Mouse (Mus musculus): ENCODE results near the gene Nfia.

Nfia gene

GRCm38 (mm10) chr4:98142879-98143436 is 370.4 kb downstream of the Nfia start:
- DNase-seq (ENCODE audit: low read depth), result no peak

- no peak for DNase-seq (ENCODE audit: low read depth)
Measured at GRCm38 (mm10) chr4:98150576-98150975, 378.0 kb downstream of the Nfia start.

- DNase-seq (ENCODE audit: low read depth), result peak; percentile 55
Measured at GRCm38 (mm10) chr4:98157921-98158320, 385.4 kb downstream of the Nfia start.

GRCm38 (mm10) chr4:98166379-98166778 is 393.8 kb downstream of the Nfia start:
- no peak for DNase-seq (ENCODE audit: low read depth)
